Mouse (Mus musculus) spleen, adult 18-20 months (tissue): ENCODE measurements around the gene Fgf8.

Experiments
- DNase-seq, 2 experiments: peaks; one replicate each; pipeline ENCODE4 v3.0.0; 2022; ENCODE audit warnings: mixed read lengths in 2 of 2

Fgf8 gene

GRCm38 (mm10) chr19:45742218-45742983 lies at the start of gene Fgf8:
TSS of gene Fgf8 (minus strand) at chr19:45742915.
- DNase-seq: no peak

GRCm38 (mm10) chr19:45792404-45792803 lies 49.7 kb upstream of the Fgf8 start:
- DNase-seq: no peak

GRCm38 (mm10) chr19:45789888-45790874 lies 47.5 kb upstream of the Fgf8 start:
- DNase-seq: peak; percentile 21 to 25

- DNase-seq: no peak
Measured at GRCm38 (mm10) chr19:45789365-45789764, 46.6 kb upstream of the Fgf8 start.

GRCm38 (mm10) chr19:45788337-45788736 lies 45.6 kb upstream of the Fgf8 start:
- no peak for DNase-seq

GRCm38 (mm10) chr19:45787450-45787849 lies 44.7 kb upstream of the Fgf8 start:
- DNase-seq: no peak

GRCm38 (mm10) chr19:45785470-45785869 lies 42.8 kb upstream of the Fgf8 start:
- DNase-seq: no peak

- DNase-seq: no peak
Measured at GRCm38 (mm10) chr19:45783933-45784576, 41.3 kb upstream of the Fgf8 start.

GRCm38 (mm10) chr19:45783181-45783932 lies 40.6 kb upstream of the Fgf8 start, which contains the start of gene Mgea5:
TSS of gene Mgea5 (minus strand) at chr19:45783837.
- DNase-seq: peak; percentile 93 to 98

GRCm38 (mm10) chr19:45782315-45783001 lies 39.7 kb upstream of the Fgf8 start:
- DNase-seq: peak; percentile 52 to 55

GRCm38 (mm10) chr19:45781676-45782075 lies 39.0 kb upstream of the Fgf8 start:
- DNase-seq: no peak

- DNase-seq: no peak
Measured at GRCm38 (mm10) chr19:45780350-45780915, 37.7 kb upstream of the Fgf8 start.

GRCm38 (mm10) chr19:45775486-45775885 lies 32.8 kb upstream of the Fgf8 start:
- no peak for DNase-seq

GRCm38 (mm10) chr19:45771501-45771900 lies 28.8 kb upstream of the Fgf8 start:
- no peak for DNase-seq

GRCm38 (mm10) chr19:45760810-45761209 lies 18.1 kb upstream of the Fgf8 start:
- DNase-seq: no peak

- DNase-seq: no peak
Measured at GRCm38 (mm10) chr19:45758671-45759070, 16.0 kb upstream of the Fgf8 start.

GRCm38 (mm10) chr19:45753551-45753950 lies 10.8 kb upstream of the Fgf8 start:
- DNase-seq: no peak

- no peak for DNase-seq
Measured at GRCm38 (mm10) chr19:45751881-45752280, 9.2 kb upstream of the Fgf8 start.

GRCm38 (mm10) chr19:45749243-45750043 lies 6.7 kb upstream of the Fgf8 start, which contains the start of gene Npm3:
TSS of gene Npm3 (minus strand) at chr19:45749591.
- peak; percentile 73 to 85 for DNase-seq

- DNase-seq: peak in 1 of 2 experiments; percentile 32
Measured at GRCm38 (mm10) chr19:45748691-45749242, 6.1 kb upstream of the Fgf8 start.
